Mouse (Mus musculus): ENCODE measurements around the gene Prf1.

Gene Prf1

DNA sequence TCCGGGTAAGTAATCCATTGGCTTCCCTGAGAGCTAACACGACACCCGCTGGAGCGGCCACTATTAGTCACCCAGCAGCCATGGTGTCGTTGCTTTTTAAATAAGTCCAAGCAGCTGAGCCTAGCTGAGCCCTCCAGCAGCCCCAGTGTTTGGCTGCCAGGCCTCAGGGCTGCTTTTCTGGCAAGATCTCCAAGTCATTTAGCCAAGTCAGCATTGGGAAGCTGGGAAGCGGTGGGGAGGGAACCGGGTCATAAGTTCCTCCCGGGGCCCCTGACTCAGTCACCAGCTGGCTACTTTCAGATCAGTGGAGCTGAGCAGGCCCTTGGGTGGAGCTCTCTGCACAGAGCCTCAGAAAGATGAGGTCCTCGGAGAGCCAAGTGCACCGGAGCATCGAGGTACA, 12.4 kb upstream of the Prf1 start:
- in situ Hi-C loops (cut with MboI; ENCODE audit: unreplicated experiment in 2 of 2), result no loop called here

DNA sequence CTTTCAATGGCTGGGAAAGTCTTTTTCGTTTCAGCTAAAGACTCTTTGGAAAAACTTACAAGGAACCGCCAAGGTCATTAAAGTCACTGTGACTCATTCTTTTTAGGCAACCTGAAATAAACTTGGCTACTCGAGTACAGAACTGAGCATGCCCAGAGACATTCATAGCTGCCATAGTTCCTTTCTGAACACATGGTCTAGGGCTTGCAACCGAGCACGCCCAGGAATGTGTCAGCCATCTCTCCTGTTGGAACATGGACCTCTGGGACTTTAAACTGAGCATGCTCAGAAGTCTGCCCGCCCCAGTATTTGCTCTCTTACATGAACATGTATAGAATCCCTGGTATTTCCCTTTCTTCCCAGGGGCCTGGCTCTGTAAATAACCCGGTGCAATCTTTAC, 11.4 kb upstream of the Prf1 start:
- in situ Hi-C loops (cut with MboI; ENCODE audit: unreplicated experiment in 2 of 2), result no loop called here

DNA sequence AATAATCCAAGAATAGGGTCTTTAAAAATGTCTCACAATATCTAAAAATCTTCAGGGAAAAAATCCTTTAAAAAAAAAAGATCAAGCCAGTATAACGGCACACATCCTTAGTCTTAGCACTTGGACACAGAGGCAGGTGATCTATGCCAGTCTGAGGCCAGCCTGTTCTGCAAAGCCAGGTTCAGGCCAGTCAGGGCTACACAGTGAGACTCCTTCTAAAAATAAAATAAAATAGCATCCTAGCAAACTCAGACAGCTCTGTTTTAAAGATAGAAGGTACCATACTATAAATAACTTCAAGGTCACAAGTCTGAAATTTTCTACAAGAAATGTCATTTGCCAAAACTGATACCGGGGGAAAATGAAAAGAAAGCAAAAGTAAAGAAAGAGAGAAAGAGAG, 7.6 kb upstream of the Prf1 start:
- in situ Hi-C loops (cut with MboI; ENCODE audit: unreplicated experiment in 2 of 2), result no loop called here

DNA sequence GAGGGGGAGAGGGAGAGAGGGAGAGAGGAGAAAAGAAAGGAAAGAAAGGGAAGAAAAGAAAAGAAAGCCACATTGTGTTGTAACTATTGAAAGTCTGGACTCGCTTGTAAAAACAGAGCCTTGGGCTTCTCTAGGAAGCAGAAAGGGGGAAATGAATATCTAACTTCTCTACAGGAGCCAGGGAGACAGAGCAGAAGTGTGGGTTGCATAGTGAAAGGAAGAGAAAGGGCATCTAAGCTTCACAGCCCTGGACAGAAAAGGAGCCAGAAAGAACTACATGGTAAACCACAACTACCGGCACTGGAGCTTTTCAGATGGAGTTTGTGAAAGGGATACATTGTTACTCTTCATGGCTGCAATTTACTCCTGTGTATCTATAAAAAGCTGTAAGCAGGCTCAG, 7.2 kb upstream of the Prf1 start:
- in situ Hi-C loops (cut with MboI; ENCODE audit: unreplicated experiment in 2 of 2), result no loop called here

GRCm38 (mm10) chr10:61294242-61294641, 3.4 kb upstream of the Prf1 start:
- in situ Hi-C loops (cut with MboI; ENCODE audit: unreplicated experiment in 2 of 2), result no loop called here

DNA sequence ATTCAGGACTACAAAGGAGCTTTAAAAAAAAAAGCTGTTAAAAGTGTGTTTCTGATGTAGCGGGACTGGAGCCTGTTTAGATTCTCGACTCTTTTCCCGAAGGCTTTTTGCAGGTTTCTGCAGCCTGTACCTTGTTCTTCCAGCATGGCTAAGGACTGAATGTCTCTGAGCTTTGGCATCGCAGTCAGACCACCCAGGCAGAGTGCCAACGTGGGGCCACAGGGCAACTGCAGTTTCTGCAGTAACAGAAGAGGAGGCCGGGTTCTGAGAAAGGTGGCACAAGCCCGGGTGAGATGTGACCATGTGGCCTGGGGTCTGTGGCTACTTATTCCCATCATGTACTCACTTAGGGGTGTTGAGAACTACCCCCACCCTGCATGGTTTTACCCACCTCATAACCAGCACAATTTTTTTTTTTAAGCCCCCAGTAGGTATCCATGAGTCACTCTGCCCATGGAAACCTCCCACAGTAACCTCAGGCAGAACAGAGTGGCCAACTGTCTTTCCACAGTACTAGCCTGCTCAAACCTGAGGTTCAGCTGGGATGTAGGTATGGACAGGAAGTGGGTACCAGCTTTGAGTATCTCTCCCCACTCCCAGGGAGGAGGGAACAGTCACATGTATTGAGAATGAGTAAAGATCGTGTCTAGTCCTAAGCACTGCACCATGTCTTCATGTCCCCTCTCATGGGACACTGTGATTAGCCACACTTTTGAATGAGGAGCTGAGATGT, 754 bp upstream of the Prf1 start:
- in situ Hi-C loops (cut with MboI; ENCODE audit: unreplicated experiment in 2 of 2), result no loop called here

- in situ Hi-C loops (cut with MboI; ENCODE audit: unreplicated experiment in 2 of 2), result loop anchor here in 1 of 2 experiments (25.0 kb wide), 1 partner anchor 239 kb away; no protein-coding TSS in a partner anchor
Measured at GRCm38 (mm10) chr10:61300996-61301395, 3.4 kb downstream of the Prf1 start.

DNA sequence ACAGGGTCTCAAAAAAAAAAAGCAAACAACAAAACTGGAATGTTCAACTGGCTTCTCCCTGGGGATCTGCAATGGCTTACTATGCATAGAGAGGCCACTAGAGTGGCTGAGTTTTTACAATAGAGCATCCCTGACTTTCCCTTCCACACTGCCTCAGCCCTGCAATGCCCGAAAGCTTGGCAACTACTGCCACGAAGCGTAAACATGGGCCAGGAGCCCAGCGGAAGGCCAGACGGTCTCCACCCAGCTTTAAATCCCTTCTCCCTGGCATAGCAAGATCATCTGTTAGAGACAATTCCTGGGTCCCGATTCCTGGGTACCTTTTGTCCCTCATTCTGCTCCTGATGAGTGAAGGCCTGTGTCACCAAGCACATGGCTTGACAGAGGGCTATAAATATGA, 6.4 kb downstream of the Prf1 start:
- in situ Hi-C loops (cut with MboI; ENCODE audit: unreplicated experiment in 2 of 2), result loop anchor here in 1 of 2 experiments (25.0 kb wide), 1 partner anchor 242 kb away; no protein-coding TSS in a partner anchor

DNA sequence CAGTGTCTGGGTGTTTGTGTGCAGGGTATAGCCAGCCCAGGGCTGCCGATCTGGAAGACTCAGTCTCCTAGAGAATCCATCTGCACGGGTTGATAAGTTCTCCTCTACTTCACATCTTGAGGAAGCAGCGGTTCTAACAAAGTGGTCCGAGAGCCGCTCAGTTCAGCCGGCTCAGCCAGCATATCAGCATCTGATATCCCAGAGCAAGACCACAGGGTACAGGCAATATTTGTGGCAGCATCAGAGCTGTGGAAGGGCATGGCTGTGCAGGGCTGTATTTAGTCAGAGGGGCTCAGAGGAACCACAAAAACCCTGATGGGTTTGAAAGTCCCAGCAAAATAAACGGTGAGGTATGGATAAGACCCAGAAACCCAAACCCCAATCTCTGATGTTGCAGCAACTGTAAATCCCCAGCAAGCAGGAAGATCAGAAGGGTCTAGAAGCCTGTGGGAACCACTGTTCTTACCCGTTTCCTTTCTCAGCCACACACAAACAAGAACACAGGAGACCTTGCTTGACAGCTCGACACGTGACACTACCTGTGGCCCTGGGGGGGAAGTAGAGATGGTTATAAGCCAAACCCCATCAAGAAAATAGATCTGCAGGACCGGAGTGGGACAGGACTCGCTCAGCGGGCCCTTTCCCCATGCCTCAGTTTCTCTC, 8.4 kb downstream of the Prf1 start:
- in situ Hi-C loops (cut with MboI; ENCODE audit: unreplicated experiment in 2 of 2), result loop anchor here in 1 of 2 experiments (25.0 kb wide), 1 partner anchor 244 kb away; no protein-coding TSS in a partner anchor

GRCm38 (mm10) chr10:61308706-61309320, 11.2 kb downstream of the Prf1 start:
- in situ Hi-C loops (cut with MboI; ENCODE audit: unreplicated experiment in 2 of 2), result loop anchor here in 1 of 2 experiments (25.0 kb wide), 1 partner anchor 247 kb away; no protein-coding TSS in a partner anchor

DNA sequence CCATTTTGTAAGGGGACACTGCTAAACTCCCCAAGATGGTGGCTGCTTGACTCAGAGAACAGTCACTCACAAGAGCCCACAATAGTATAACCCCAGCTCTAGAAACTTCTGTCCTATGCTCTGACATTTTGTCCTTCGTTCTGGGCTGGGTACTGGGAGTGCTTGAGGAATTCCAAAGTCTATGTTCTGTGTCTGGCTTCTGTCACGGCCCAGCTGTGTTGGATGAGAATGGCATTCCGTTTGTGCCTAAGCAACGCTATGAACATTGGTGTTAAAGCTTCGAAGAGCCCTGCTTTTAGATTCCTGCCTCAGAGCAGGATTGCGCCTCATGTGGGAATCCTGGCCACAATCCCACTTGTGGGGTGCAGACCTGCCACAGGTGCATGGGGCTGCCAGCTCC, 14.5 kb downstream of the Prf1 start:
- in situ Hi-C loops (cut with MboI; ENCODE audit: unreplicated experiment in 2 of 2), result loop anchor here in 1 of 2 experiments (25.0 kb wide), 1 partner anchor 250 kb away; no protein-coding TSS in a partner anchor

GRCm38 (mm10) chr10:61312754-61313153, 15.1 kb downstream of the Prf1 start:
- in situ Hi-C loops (cut with MboI; ENCODE audit: unreplicated experiment in 2 of 2), result loop anchor here in 1 of 2 experiments (25.0 kb wide), 1 partner anchor 250 kb away; no protein-coding TSS in a partner anchor

DNA sequence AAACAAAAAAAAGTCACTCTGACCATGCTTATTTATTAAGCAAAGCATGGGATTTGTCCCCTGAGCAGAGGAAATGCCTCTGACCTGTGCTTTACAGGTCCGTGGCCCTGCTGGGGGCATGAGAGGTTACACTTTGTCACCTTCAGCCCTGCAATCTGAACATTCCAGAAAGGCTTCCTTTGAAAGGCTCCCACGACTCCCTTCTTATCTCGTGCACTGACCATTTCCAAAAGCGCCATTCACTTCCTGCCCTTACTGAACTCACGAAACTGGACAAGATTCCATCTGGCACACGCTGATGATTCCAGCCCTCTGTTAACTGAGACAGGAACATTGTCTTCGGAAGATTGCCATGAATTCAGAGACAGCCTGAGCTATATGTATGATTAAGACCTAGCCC, 16.1 kb downstream of the Prf1 start:
- in situ Hi-C loops (cut with MboI; ENCODE audit: unreplicated experiment in 2 of 2), result loop anchor here in 1 of 2 experiments (25.0 kb wide), 1 partner anchor 251 kb away; no protein-coding TSS in a partner anchor

GRCm38 (mm10) chr10:61315324-61315880, 17.8 kb downstream of the Prf1 start:
- in situ Hi-C loops (cut with MboI; ENCODE audit: unreplicated experiment in 2 of 2), result loop anchor here in 1 of 2 experiments (25.0 kb wide), 1 partner anchor 253 kb away; no protein-coding TSS in a partner anchor

DNA sequence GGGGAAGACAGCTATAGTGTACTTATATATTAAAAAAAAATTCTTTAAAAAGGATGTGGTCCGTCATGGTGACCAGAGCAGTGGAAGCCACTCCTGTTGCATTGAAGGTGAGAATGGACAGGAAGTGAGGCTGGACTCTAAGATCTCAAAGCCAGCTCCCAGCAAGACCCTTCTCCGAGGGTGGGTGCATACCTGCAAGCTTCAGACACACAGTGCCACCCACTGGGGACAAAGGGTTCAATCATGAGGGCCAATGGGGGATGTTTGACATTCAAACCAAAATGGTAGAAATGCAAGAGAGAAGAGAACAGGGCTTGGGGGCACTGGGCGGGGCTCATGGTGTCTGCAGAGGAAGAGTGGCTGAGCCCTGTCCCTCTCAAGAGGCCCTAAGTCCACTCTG, 20.9 kb downstream of the Prf1 start:
- in situ Hi-C loops (cut with MboI; ENCODE audit: unreplicated experiment in 2 of 2), result loop anchor here in 1 of 2 experiments (25.0 kb wide), 1 partner anchor 256 kb away; no protein-coding TSS in a partner anchor

DNA sequence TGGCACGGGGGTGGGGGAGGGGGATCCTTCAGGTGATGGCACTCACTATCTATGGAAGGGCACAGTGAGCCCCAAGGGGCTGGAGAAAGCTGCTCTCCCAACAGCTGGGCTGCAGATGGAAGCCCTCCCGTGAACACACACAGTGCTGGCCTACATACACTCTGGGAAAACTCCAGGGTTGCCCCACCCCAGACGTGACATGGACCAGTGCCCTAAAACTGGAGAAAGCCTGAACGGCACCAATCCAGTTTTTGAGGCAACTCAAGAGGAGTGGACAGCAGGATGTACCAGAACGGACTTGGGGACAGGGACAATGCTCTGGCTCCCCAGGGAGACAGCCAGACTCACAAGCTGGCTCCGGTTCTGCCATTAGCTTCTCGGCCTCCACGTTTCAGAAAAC, 27.1 kb downstream of the Prf1 start:
- in situ Hi-C loops (cut with MboI; ENCODE audit: unreplicated experiment in 2 of 2), result loop anchor here (25.0 kb wide), 1 partner anchor 262 kb away; no protein-coding TSS in a partner anchor

- in situ Hi-C loops (cut with MboI; ENCODE audit: unreplicated experiment in 2 of 2), result loop anchor here in 1 of 2 experiments (25.0 kb wide), 1 partner anchor 264 kb away; no protein-coding TSS in a partner anchor
Measured at GRCm38 (mm10) chr10:61325782-61326328, 28.2 kb downstream of the Prf1 start.

- in situ Hi-C loops (cut with MboI; ENCODE audit: unreplicated experiment in 2 of 2), result loop anchor here in 1 of 2 experiments (25.0 kb wide), 1 partner anchor 265 kb away; no protein-coding TSS in a partner anchor
Measured at GRCm38 (mm10) chr10:61327545-61327944, 29.9 kb downstream of the Prf1 start.

- in situ Hi-C loops (cut with MboI; ENCODE audit: unreplicated experiment in 2 of 2), result loop anchor here in 1 of 2 experiments (25.0 kb wide), 1 partner anchor 267 kb away; no protein-coding TSS in a partner anchor
Measured at GRCm38 (mm10) chr10:61328927-61329326, 31.3 kb downstream of the Prf1 start.

- in situ Hi-C loops (cut with MboI; ENCODE audit: unreplicated experiment in 2 of 2), result loop anchor here (5.0 to 25.0 kb wide), 5 partner anchors 129 to 549 kb away; no protein-coding TSS in a partner anchor
Measured at GRCm38 (mm10) chr10:61331046-61331445, 33.4 kb downstream of the Prf1 start.

Data from v-Abl transformed pro-B cells (cell line).